Mouse (Mus musculus) lung, postnatal 14 days (tissue): ENCODE data around the gene Asb2.

Source experiments
- DNase-seq: peaks from one replicate; pipeline ENCODE4 v3.0.0; 2021

The Asb2 gene

DNA sequence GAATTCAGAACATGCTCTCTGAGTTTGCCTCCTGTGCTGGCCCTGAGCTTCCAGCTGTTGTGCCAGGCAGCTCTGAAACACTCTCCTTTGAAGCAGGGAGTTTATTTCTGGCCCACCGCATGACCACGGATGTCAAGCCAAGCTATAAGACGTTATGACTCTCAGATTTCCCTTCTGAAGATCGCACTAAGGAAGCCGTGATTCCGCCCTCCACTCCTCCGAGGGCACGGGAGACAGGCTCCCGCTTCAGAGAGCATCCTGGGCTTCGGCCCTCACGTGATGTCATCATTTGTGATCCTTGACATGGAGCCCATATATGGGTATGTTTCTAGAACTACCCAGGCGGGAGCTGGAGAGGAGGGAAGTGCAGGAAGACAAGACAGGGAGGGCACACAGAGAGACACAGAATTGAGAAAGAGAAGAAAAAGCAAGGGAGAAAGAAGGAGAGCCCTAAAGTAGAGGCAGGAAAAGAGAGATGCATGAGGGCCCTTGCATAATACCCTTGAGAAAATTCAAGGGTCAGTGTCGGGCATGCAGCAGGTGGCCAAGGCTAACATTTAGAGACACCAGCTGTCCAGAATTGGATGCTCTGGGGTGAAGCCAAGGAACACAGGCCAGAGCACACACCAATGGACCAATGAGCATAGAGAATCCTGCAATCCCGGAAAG is at the start of gene Asb2:
Gene Asb2 (minus strand): TSS at position 256 of the 669 bp plus-strand sequence.
- peak; percentile 26 for DNase-seq

DNA sequence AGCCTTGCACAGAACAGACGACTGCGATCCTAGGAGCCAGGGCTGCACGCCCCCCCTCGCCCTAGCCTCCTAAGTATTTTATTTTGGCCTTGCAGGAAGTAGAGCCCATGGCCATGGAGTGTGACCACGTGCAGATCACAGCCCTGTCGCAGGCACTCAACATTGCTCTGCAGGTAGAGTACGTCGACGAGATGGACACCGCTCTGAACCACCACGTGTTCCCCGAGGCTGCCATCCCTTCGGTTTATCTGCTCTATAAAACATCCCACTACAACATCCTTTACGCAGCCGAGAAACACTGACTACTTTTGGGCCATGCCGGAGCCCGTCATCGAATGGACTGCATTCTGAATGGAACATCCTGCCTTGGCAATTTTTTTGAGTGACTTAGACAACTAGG is 48.3 kb upstream of the Asb2 start:
- no peak for DNase-seq

DNA sequence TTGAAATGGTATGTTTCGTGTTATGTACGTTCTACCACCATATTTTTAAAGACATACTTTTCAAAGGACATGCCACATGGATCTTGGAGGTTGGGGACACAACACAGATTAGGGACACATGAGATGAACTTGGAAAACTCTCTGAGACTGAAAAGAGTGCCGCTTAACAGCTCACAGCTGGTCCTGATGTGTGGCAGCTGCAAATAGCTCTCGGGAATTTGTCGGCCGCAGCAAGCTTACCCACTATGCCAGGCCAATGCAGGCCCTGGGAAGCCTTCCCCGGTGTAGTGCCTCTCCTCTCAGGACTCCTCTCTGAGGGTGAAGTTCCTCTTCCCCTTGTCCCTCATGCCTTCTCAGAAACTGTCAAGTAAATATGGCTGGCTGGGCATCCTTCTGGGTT is 41.0 kb upstream of the Asb2 start:
- peak; percentile 51 for DNase-seq

DNA sequence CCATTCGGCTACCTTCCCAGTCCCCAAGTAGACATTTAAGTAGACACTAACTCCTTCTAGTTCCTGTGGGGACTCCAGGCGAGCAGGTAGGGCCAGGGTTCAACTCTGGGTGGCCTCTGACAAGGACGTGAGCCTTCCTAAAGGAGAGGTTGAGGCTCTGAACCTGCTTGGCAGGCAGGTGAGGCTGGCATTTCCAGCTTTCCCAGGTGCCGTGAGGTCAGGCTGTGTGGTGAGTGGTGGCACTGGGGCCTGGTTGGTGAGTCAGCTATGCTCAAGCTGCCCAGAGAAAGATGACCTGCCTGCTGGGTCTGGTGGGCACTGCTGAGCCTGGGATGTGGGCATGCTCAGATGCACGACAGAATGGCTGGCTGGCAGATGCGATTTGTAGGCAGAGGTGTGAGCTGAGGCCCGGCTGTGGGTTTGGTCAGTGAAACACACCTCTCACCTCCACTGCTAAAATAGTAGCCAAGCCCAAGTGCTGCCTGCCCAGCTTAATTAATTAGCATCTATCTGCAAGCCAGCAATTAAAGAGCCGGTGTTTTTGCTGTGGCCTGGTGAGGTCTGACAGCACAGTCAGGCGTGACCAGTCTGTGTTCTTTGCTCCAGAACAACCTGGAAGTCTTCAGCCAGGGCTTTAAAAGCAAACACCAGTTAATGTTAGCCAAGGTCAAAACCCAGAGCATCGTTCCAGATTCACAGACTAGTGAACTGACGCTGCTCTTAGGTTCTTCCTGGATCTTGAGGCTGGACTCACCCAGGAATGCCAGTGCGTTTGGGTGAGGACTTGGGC is 39.9 kb upstream of the Asb2 start:
- DNase-seq: no peak

DNA sequence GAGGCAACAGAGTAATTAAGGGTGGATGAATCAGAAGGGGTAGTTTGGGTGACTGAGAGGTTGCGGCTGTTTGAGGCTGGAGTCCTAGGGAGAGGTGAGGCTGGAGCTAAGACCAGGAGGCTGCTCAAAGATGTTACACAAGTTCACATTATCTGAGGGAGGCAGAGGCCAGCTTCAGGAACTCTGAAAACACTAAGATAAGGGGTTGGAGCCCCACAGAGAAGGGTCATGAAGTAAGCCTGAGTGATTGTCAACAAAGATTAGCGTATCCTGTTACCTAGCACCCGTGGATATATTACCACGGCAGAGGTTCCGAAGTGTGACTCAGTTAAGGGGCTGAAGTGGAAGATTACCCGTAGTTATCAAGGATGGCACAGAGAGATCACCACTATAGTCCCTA is 37.7 kb upstream of the Asb2 start:
- DNase-seq: no peak

DNA sequence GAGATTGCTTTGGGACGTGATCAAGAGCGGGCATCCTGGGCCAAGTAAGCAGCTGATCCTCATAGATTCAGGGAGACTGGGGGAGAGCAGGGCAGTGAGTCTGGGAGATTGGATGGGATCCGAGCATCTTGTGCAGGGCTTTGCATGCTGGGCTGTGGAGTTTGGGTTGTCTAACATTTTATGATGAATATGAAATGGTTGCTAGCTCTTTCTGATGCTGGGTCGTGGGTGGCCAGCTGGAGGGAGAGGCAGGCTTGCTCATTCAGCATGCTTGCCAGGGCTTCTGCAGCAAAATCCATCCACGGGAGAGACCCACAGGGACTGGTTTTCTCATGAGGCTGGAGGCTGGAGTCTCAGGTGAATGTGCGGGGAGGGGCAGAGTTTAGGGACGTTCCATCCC is 35.3 kb upstream of the Asb2 start:
- no peak for DNase-seq

DNA sequence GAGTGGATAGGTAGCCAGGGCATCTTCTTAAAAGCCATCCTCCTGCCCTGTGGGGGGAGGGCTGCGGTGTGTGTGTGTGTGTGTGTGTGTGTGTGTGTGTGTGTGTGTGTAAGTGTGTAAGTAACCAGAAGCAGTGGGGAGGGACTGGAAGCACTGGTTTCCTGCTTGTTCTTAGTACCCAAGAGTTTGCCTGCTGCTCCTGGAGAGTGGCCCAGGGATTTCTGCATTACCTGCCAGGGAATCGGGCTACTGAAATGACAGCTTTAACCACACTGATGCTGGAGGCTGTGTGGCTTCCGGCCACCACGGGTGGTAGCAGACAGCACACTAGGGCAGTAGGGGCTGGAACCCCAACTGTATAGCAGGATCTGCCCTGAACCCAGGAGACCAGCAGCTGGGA is 34.2 kb upstream of the Asb2 start:
- no peak for DNase-seq

DNA sequence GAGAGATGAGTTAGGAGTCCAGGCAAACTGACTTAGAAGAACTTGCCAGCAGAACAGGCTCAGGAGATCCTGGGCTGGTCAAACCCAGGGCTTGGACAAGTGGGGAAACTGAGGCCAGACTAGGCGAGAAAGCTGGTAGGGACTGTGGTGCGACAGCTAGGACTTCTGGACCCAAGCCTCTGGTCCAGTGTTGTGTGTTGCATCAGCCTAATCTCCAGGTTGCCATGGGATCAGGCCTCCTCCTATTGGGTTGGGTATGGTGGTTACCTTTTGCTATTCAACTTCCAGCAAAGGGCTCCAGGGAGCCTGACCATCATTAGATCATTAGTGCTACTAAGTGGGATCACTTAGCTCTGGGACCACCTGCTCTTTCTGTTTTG is 33.5 kb upstream of the Asb2 start:
- no peak for DNase-seq

DNA sequence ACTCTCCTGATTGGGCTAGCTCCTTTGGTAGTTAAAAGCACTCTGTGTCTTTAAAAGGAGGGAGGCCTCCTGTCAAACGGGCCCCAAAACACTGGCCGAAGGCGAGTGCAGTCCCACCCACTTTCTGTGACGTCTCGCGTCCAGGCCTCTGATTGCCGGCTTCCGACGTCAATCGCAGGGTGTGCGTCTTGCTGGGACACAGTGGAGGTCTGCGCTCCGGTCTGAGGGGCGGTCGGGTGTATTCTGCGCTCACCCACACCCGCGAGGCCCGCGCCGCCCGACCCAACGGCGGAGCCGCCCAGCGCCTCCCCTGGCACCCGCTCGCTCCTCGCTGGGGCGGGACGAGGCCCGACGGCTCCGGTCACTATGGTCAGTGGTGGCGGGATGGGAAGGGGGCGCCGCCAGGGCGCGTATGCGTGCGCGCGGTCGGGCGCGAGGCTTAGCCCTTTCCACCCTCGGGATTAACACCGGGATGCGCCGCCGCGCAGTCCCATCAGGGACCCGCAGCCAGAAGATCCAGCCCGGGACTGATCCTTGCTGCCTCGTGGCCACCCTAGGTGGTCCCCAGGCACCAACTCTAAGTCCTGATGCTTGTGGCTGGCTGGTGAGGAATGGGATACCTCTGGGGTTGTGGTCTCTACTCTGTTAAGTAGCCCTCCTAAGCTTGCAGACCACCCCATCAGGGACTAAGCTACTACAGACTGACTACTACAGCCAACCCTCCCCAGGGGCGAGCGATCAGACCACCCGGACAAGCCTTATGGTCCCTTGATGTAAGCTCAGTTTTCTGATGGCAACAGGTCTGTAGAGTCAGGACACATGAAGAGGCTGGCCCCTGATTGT is 32.9 kb upstream of the Asb2 start, which contains the start of gene Otub2:
Gene Otub2 (plus strand): TSS at position 178 of the 843 bp plus-strand sequence.
- DNase-seq: peak; percentile 96

DNA sequence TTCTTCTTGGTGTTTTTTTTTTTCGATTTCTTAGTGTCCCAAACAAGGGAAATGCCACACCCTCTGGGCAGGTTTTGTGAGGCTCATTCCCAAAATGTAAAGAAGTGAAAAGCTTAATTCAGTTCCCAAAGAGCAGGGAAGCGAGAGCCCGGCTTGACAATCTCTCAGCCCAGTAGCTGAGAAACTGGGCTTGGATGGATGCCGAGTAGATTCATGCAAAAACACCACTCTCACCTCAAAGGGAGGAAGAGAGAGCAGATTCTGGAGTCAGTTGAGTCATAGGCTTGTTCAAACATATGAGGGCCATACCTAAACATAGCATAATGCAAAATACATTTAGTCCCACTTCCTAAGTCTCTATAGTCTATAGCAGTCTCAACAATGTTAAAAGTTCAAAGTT is 24.4 kb upstream of the Asb2 start:
- no peak for DNase-seq

DNA sequence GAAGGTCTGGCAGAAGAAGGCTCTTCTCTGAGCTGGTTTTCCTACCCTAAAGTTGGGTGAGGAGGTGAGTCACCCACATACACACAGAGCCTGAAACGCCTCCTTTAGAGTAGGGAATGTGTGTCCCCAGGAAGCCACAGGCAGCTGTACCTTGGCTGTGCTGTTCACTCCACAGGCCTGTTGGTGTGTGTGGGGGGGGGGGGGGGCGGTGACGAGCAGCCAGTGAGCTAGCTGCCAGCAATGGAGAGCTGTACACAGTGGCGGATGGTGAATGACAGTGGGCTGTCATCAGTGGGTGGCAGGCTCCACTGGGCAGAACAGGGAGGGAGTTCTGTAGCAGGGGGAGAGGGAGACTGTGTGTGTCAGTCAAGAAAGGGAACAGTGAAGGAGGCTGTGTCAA is 21.0 kb upstream of the Asb2 start:
- DNase-seq: no peak

DNA sequence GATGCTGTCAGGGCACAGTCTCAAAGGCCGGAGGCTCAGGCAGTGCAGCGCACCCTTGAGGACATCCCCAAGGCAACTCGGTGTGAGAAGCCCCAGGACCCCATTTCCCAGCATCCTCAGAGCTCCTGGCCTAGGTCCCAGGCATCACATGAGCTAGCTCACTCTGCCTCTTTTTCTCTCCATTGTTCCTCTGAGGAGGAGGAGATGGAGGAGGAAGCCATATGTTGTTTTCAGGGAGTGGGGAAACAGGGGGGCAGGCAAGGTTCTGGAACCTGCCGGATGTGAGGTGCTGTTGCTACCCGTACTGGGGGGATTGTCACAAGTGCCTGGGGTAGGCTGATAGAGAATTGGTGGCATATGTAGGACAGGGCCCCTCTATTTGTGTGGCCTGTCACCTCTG is 20.3 kb upstream of the Asb2 start:
- no peak for DNase-seq

DNA sequence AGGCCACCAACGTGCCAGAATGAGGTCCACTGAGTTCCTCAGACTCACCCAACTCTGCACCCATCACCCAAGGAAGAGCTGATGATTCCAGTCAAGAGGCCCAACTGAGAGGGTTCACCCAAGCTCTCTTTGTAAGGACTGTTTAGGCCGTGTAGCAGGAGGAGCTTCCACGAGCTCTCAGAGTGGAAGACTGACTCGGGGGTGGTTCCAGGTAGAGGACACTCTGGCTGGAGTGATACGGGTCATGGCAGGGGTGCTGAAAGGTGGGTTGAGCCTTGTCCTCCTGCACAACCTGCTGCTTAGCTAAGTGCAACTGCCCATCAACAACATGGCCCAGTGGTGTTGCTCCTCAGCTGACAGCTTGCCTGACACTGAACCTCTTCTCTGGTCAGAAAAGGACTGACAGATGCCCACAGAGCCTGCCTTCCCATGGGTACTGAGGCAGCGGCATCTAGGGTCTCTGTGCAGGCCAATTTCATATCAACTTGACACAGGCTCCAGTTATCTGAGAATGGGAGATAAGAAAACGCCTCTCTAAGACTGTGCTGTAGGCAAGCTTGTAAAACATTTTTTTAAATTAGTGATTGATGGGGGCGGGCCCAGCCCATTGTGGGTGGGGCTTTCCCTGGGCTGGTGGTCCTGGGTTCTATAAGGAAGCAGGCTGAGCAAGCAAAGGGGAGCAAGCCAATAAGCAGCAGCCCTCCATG is 17.9 kb upstream of the Asb2 start:
- DNase-seq: no peak

DNA sequence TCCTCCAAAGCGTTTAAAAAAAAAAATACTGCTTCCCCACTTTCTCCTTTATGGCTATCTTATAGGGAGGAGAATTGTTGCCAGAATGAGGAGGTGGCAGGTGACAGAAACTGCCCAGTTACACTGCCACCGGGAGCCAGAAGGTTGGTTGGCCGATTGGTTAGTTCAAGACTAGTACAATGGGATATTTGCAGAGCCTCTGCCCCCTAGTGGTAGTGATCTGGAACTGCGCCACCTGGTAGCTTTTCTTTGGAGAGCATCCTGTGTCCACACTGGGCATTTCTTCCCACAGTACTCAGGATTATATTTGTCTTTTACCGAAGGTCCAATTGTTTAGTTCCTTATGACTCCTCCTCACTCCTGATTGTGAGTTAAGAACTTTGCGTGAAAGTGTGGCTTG is 15.9 kb upstream of the Asb2 start:
- peak; percentile 70 for DNase-seq

DNA sequence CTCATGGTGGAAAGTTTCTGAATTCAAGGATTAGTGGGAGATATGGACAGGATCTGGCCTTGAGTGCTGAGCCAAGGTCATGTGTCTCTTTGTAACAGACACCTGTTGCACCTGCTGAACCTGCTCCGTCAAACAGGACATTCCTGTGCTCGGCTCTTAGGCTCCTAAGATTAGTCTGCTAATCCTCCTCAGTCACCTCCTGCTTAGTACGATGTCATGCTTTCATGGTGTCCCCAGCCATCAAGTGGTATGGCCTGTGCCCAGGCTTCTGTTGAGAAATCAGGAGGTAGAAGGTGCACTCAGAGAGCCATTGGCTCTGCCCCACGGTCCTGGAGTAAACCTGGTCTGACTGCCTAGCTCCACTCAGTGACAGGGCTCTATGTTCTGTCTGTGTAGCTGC is 15.1 kb upstream of the Asb2 start:
- no peak for DNase-seq

DNA sequence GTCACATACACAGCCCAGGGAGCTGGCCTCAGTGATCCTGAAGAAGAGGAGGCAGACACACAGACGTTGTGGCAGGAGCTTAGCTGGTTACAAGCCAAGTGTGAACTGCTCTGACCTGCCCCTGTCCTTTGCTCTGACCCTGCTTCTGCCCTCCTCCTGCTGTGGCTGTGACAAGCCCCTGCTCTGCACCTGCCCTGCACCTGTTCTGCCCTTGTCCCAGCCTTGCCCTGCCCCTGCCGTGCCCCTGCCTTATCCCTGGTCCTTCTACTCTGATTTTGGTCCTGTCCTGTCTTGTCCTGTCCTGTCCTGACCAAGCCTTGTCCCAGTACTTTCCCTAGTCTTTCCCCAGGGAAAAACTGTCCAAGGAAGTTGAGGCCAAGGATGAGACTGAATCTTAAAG is 13.0 kb upstream of the Asb2 start:
- no peak for DNase-seq

DNA sequence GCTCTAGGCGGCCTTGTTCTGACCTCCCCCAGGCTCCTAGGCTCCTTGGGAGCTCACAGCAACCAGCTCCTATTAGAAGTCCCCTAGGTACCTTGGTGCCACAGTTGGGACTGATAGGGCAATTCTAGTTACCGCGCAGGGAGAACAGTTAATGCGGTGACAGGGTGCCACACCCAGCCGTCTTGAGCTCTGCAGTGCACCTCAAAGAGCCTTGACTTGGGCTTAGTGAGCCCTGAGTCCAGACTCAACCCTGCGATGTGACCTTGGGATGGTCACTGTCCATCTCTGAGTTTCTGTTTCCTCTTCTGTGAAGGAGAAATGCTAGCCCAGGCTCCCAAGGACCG is 12.5 kb upstream of the Asb2 start:
- DNase-seq: no peak

DNA sequence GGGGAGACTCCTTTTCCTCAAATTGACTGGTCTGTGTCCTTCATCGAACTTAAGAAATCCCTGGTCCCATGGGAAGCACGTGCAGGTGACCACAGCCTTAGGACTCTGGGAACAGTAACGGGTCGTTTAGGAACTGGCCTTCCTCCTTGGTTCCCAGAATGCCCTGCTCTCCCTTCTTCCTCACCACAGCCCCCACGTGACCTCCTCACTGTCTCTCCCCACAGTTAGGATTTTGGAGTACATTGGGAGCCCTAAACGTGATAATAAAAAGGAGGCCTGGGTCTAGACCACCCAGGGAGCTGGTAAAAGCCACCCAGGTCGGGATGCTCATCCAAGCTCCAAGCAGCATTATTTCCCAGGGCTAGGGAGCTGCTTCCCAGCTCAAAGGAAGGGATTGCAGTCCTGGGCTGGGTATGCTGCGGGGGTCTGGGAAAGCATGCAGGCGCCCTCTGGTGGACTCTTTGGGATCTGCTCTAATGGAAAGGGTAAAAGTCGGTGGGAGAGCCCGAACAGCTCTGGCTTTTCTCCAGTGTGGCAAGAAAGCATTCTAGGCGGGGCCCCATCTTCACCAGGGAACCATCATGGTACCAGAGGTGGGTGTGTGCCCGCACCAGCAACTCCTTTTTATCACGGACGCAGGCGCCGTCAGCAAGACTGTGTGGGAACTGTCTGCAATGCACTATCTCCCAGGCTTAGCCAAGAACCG is 12.0 kb upstream of the Asb2 start:
- peak; percentile 82 for DNase-seq

DNA sequence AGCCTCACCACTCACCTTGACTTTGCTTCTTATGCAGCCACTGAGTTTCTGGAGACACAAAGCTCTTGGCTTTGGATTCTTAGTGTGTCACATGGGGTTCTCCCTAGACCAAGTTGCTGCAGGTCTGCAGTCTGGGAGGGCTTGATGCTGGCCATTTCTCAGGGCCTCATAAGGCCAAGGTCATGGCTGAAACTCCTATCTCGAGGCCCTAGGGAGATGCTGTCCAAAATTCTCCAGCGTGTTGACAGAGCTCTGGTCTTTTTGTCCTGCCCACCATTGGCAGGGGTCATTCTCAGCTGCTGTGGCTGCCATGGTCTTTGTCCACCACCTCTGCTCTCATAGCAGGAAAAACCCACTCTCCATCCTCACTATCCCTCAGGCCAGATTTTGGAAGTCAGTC is 11.4 kb upstream of the Asb2 start:
- no peak for DNase-seq

DNA sequence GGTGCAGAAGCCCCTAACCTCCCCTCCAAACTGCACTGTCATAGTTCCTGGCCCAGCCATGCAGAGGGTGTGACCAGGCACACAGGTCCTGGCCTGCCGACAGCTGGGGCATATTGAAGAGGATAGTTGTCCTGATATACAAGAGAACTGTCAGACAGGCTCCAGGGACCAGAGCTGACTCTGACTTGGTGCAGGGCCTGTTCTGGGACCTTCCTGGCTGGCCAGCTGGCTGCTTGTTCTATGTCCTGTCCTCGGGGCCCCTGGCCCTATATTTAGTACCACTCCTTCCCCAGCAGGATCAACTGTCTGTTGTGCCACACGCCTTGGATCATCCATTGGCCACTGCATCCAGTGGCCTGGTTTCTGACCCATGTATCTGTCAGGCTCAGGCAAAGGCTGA is 6.5 kb upstream of the Asb2 start:
- DNase-seq: no peak

DNA sequence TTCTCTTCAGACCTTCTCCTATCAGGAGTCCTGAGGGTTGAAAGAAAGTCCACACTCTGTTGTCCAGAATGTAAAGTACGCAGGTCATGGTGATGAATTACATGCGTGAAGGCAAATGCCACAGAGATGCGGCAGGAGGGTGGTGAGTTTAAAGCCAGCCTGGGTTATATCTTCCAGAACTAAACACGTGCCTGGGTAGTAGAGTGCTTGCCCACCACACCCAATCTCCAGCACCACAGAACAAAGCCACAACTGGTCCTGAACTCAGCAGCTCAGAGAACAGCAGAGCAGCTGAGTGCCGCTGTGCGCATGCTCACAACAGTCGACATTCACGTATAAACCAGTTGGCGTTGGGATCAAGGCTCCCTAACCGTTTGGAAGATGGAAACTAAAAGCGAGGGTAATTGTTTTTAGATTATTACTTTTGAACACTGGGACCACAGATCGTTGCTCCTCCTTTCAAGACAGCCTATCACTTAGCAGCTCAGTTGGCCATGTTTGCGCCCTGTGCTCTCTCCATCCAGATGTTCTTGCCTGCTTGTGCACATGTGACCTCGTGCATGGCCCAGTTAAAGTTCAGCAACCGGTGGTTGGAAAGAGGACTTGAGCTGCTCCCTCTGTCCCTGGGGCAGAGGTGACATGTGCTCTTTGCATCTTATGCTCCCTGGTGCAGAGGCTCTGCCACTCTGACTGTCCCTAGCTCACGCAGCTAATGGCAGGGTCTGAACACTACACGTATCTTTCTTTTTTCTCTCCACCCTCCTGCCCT is 5.9 kb upstream of the Asb2 start:
- DNase-seq: no peak

DNA sequence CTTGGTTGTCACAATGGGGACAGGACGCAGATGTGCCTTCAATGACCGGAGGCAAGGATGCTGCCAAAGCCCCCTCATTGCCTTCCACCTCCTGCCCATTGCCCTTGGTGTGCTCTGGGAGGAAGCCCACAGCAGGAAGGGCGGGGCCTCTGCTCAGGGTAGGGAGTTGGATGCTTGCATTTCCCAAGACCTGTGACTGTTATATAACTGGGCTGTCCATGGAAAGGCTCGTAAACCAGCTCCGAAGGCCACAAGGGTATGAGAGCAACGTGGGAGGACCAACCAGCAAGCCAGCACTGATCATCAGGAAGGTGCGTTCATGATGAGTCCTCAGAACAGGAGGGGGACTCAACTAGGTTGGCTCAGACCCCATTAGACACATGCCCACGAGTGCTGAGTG is 5.0 kb upstream of the Asb2 start:
- no peak for DNase-seq
